Mouse (Mus musculus): ENCODE data around the gene Olfr469. TPM values are rescaled to one million over a fixed set of nuclear protein-coding genes. Genes with fewer than 3 reads are reported as not detected.
"Not testable (repeated sequence)": the region's sequence is repeated elsewhere in the genome, so short reads cannot be mapped to it uniquely, and the experiment has no call there.

The Olfr469 gene
- polyA plus RNA-seq (2012; rRNA removed), result not detected in 2 replicates

GRCm38 (mm10) chr7:107825441-107825840 is at the start of gene Olfr469:
TSS of gene Olfr469 (minus strand) at chr7:107825541.
- H3K27ac ChIP-seq (ENCODE audit: insufficient read depth, low read length); H3K4me3 ChIP-seq (ENCODE audit: extremely low read depth, insufficient read depth, insufficient read length); H3K36me3 ChIP-seq (ENCODE audit: control insufficient read depth, insufficient read depth, low read length); DNase-seq (ENCODE audit: low read depth in 1 of 2, low spot score in 2 of 2); H3K4me1 ChIP-seq (ENCODE audit: control insufficient read depth, insufficient read depth, insufficient read length); H3K27me3 ChIP-seq (ENCODE audit: control insufficient read depth, insufficient read depth, low read length): not testable (repeated sequence)

GRCm38 (mm10) chr7:107847390-107847789 is 22.0 kb upstream of the Olfr469 start, which contains the start of gene Olfr470:
TSS of gene Olfr470 (minus strand) at chr7:107847490.
- not testable (repeated sequence) for H3K27ac ChIP-seq (ENCODE audit: insufficient read depth, low read length); DNase-seq (ENCODE audit: low read depth in 1 of 2, low spot score in 2 of 2); H3K36me3 ChIP-seq (ENCODE audit: control insufficient read depth, insufficient read depth, low read length); H3K27me3 ChIP-seq (ENCODE audit: control insufficient read depth, insufficient read depth, low read length); H3K4me1 ChIP-seq (ENCODE audit: control insufficient read depth, insufficient read depth, insufficient read length); H3K4me3 ChIP-seq (ENCODE audit: extremely low read depth, insufficient read depth, insufficient read length)
- 89% methylated on average over 1 of the region's 1 CpGs for WGBS

- Histone ChIP-seq H3K36me3 (ENCODE audit: control insufficient read depth, insufficient read depth, low read length) (no peaks in the 10 kb centered on the region), H3K27me3 (ENCODE audit: control insufficient read depth, insufficient read depth, low read length) (no peaks in the 10 kb centered on the region), H3K4me1 (ENCODE audit: control insufficient read depth, insufficient read depth, insufficient read length) (no peaks in the 10 kb centered on the region), H3K27ac (ENCODE audit: insufficient read depth, low read length) (no peak overlapping the region), H3K4me3 (ENCODE audit: extremely low read depth, insufficient read depth, insufficient read length) (no peak overlapping the region)
- WGBS, result 80% methylated on average over 1 of the region's 1 CpGs
- no peak for DNase-seq (ENCODE audit: low read depth in 1 of 2, low spot score in 2 of 2)
- TF ChIP-seq CTCF (IDR thresholded peaks at IDR 0.05; ENCODE audit: extremely low read depth, insufficient read depth, insufficient read length, insufficient replicate concordance), result no peak
- TF ChIP-seq POLR2A (IDR thresholded peaks at IDR 0.05; ENCODE audit: low read depth, low read length), result no peak
Measured at GRCm38 (mm10) chr7:107841719-107842118, 16.4 kb upstream of the Olfr469 start.

- H3K4me3 ChIP-seq (ENCODE audit: extremely low read depth, insufficient read depth, insufficient read length); DNase-seq (ENCODE audit: low read depth in 1 of 2, low spot score in 2 of 2); H3K4me1 ChIP-seq (ENCODE audit: control insufficient read depth, insufficient read depth, insufficient read length); H3K27ac ChIP-seq (ENCODE audit: insufficient read depth, low read length); H3K36me3 ChIP-seq (ENCODE audit: control insufficient read depth, insufficient read depth, low read length); H3K27me3 ChIP-seq (ENCODE audit: control insufficient read depth, insufficient read depth, low read length): not testable (repeated sequence)
- 12% methylated on average over 2 of the region's 2 CpGs for WGBS
Measured at GRCm38 (mm10) chr7:107823867-107824266, 1.5 kb downstream of the Olfr469 start.

- no peak for DNase-seq (ENCODE audit: low read depth in 1 of 2, low spot score in 2 of 2)
- Histone ChIP-seq H3K4me1 (ENCODE audit: control insufficient read depth, insufficient read depth, insufficient read length) (no peaks in the 10 kb centered on the region), H3K36me3 (ENCODE audit: control insufficient read depth, insufficient read depth, low read length) (no peaks in the 10 kb centered on the region), H3K27me3 (ENCODE audit: control insufficient read depth, insufficient read depth, low read length) (no peaks in the 10 kb centered on the region), H3K27ac (ENCODE audit: insufficient read depth, low read length) (no peak overlapping the region), H3K4me3 (ENCODE audit: extremely low read depth, insufficient read depth, insufficient read length) (no peak overlapping the region)
- no peak for TF ChIP-seq CTCF (IDR thresholded peaks at IDR 0.05; ENCODE audit: extremely low read depth, insufficient read depth, insufficient read length, insufficient replicate concordance)
- TF ChIP-seq POLR2A (IDR thresholded peaks at IDR 0.05; ENCODE audit: low read depth, low read length), result no peak
Measured at GRCm38 (mm10) chr7:107819442-107819841, 5.9 kb downstream of the Olfr469 start.

- no peak within 1 kb of the TSS for H3K27ac ChIP-seq (ENCODE audit: insufficient read depth, low read length)
- no peak for TF ChIP-seq CTCF (IDR thresholded peaks at IDR 0.05; ENCODE audit: extremely low read depth, insufficient read depth, insufficient read length, insufficient replicate concordance)
- TF ChIP-seq POLR2A (IDR thresholded peaks at IDR 0.05; ENCODE audit: low read depth, low read length), result no peak
- no peak for DNase-seq (ENCODE audit: low read depth in 1 of 2, low spot score in 2 of 2)
- H3K4me1 ChIP-seq (ENCODE audit: control insufficient read depth, insufficient read depth, insufficient read length), result no peaks in the 10 kb centered on the region
- no peak within 1 kb of the TSS for H3K4me3 ChIP-seq (ENCODE audit: extremely low read depth, insufficient read depth, insufficient read length)
- H3K27me3 ChIP-seq (ENCODE audit: control insufficient read depth, insufficient read depth, low read length), result no peaks in the 10 kb centered on the region
- H3K36me3 ChIP-seq (ENCODE audit: control insufficient read depth, insufficient read depth, low read length), result no peaks in the 10 kb centered on the region
Measured at GRCm38 (mm10) chr7:107811963-107812362, 13.4 kb downstream of the Olfr469 start, which contains the start of gene Olfr467. TSS of gene Olfr467 (plus strand) at chr7:107812263.

GRCm38 (mm10) chr7:107802138-107802537 is 23.2 kb downstream of the Olfr469 start:
- TF ChIP-seq CTCF (IDR thresholded peaks at IDR 0.05; ENCODE audit: extremely low read depth, insufficient read depth, insufficient read length, insufficient replicate concordance) (no peak), POLR2A (IDR thresholded peaks at IDR 0.05; ENCODE audit: low read depth, low read length) (no peak)
- no peak overlapping the region for H3K4me3 ChIP-seq (ENCODE audit: extremely low read depth, insufficient read depth, insufficient read length)
- no peak overlapping the region for H3K27ac ChIP-seq (ENCODE audit: insufficient read depth, low read length)
- no peaks in the 10 kb centered on the region for H3K27me3 ChIP-seq (ENCODE audit: control insufficient read depth, insufficient read depth, low read length)
- WGBS, result 53% methylated on average over 3 of the region's 3 CpGs
- DNase-seq (ENCODE audit: low read depth in 1 of 2, low spot score in 2 of 2), result no peak
- no peaks in the 10 kb centered on the region for H3K4me1 ChIP-seq (ENCODE audit: control insufficient read depth, insufficient read depth, insufficient read length)
- no peaks in the 10 kb centered on the region for H3K36me3 ChIP-seq (ENCODE audit: control insufficient read depth, insufficient read depth, low read length)

GRCm38 (mm10) chr7:107801108-107801507 is 24.2 kb downstream of the Olfr469 start, which contains the start of gene Ovch2:
TSS of gene Ovch2 (minus strand) at chr7:107801208.
- 76% methylated on average over 2 of the region's 2 CpGs for WGBS
- TF ChIP-seq CTCF (IDR thresholded peaks at IDR 0.05; ENCODE audit: extremely low read depth, insufficient read depth, insufficient read length, insufficient replicate concordance) (no peak), POLR2A (IDR thresholded peaks at IDR 0.05; ENCODE audit: low read depth, low read length) (no peak)
- Histone ChIP-seq H3K27ac (ENCODE audit: insufficient read depth, low read length) (no peak within 1 kb of the TSS), H3K4me1 (ENCODE audit: control insufficient read depth, insufficient read depth, insufficient read length) (no peaks in the 10 kb centered on the region), H3K27me3 (ENCODE audit: control insufficient read depth, insufficient read depth, low read length) (no peaks in the 10 kb centered on the region), H3K36me3 (ENCODE audit: control insufficient read depth, insufficient read depth, low read length) (no peaks in the 10 kb centered on the region), H3K4me3 (ENCODE audit: extremely low read depth, insufficient read depth, insufficient read length) (no peak within 1 kb of the TSS)
- DNase-seq (ENCODE audit: low read depth in 1 of 2, low spot score in 2 of 2), result no peak

All from spleen, adult 2 months (tissue).